Mouse (Mus musculus): ENCODE measurements around the gene Zswim1. TPM values are rescaled to one million over a fixed set of nuclear protein-coding genes. Genes with fewer than 3 reads are reported as not detected.

Zswim1 gene
- total and polyA plus RNA-seq, 2 experiments from 2014 or later, result 5.4 to 7.4 TPM

- Histone ChIP-seq H3K27me3 (ENCODE audit: control insufficient read depth, insufficient read depth, low read length) (no peaks in the 10 kb centered on the region), H3K36me3 (replicated peaks; ENCODE audit: control insufficient read depth, insufficient read depth, low read length) (peaks cover 32% of the 10 kb centered on the region)
- no peak for ATAC-seq (ENCODE audit: insufficient read depth, low read depth)
These were observed 22.1 kb upstream of the Zswim1 start for GRCm38 (mm10) chr2:164800252-164801004.

DNA sequence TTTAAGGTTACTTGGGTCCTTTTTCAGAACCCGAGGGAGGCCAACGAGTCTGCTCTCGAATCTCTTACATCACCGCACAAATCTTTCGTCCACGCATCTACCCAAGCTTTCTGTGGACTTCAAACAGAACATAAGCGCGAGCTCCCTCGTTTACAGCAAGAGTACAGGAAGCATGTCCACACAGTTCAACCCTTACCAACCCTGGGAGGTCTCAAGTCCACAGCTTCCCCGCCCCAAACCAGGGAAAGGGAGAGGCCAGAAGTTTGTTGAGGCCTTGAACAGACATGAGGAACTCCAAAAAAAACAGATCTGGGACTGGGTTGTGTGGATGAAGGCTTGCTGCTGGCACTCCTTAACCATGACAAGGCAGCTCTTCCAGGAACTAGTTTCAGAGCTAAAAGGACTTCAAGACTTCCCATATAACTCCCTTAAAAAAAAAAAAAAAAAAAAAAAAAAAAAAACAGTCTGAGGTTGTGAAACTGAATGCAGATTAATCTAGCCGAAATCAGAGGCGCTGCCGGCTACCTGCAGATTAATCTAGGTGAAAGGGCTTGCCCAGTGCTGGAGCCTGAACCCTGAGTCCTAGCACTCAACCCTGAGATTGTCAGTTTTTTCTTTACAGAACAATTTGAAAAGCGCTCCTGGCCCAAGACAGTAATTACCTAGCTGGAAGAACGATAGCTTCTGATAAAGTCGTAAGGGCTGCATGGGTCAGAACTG is 19.1 kb upstream of the Zswim1 start:
- TF ChIP-seq CTCF (IDR thresholded peaks at IDR 0.05; ENCODE audit: low read depth) (no peak), EP300 (IDR thresholded peaks at IDR 0.05; ENCODE audit: low read depth) (no peak)
- Histone ChIP-seq H3K27me3 (ENCODE audit: control insufficient read depth, insufficient read depth, low read length) (no peaks in the 10 kb centered on the region), H3K9ac (replicated peaks; ENCODE audit: low read depth, low read length) (peak overlapping the region; percentile 82; the same call in 1 of the 2 replicates), H3K27ac (ENCODE audit: low read depth) (no peak overlapping the region), H3K4me2 (ENCODE audit: low read depth, low read length) (peak overlapping the region; percentile 67; the same call in 1 of the 2 replicates), H3K9me3 (replicated peaks; ENCODE audit: control insufficient read depth, low read length) (no peaks in the 10 kb centered on the region), H3K4me1 (ENCODE audit: control insufficient read depth, insufficient read depth) (peaks cover 18% of the 10 kb centered on the region), H3K4me3 (ENCODE audit: low read depth, low read length) (peak overlapping the region; percentile 81; the same call in 1 of the 2 replicates), H3K36me3 (replicated peaks; ENCODE audit: control insufficient read depth, insufficient read depth, low read length) (peaks cover 10% of the 10 kb centered on the region)
- no peak for ATAC-seq (ENCODE audit: insufficient read depth, low read depth)
- WGBS, result 82% methylated on average over 16 of the region's 16 CpGs
- DNase-seq (ENCODE audit: low spot score), result no peak

More at GRCm38 (mm10) chr2:164800252-164801004, 22.1 kb upstream of the Zswim1 start:
- Histone ChIP-seq H3K4me3 (ENCODE audit: low read depth, low read length) (no peak overlapping the region), H3K9me3 (replicated peaks; ENCODE audit: control insufficient read depth, low read length) (no peaks in the 10 kb centered on the region), H3K4me2 (ENCODE audit: low read depth, low read length) (no peak overlapping the region), H3K9ac (replicated peaks; ENCODE audit: low read depth, low read length) (no peak overlapping the region), H3K4me1 (ENCODE audit: control insufficient read depth, insufficient read depth) (peaks cover 10% of the 10 kb centered on the region), H3K27ac (ENCODE audit: low read depth) (no peak overlapping the region)
- 78% methylated on average over 13 of the region's 13 CpGs for WGBS
- TF ChIP-seq EP300 (IDR thresholded peaks at IDR 0.05; ENCODE audit: low read depth) (no peak), CTCF (IDR thresholded peaks at IDR 0.05; ENCODE audit: low read depth) (no peak)
- DNase-seq (ENCODE audit: low spot score), result no peak

DNA sequence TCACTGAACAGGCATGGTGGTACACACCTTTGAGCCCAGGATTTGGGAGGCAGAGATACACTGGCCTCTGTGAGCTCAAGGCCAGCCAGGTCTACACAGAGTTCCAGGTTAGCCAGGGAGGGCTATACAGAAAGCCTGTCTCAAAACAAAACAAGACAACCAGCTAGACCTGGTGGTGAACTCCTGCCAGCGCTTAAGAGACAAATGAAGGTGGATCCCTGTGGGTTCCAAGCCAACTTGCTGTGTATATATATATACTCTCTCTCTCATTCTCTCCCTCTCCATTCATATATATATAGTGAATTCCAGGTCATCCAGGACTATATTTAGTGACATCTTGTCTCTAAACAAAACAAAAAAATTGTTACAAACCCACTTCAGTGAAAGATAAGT is 18.6 kb upstream of the Zswim1 start:
- DNase-seq (ENCODE audit: low spot score) (no peak), ATAC-seq (ENCODE audit: insufficient read depth, low read depth) (no peak)
- WGBS, result 36% methylated on average over 1 of the region's 1 CpGs
- Histone ChIP-seq H3K9ac (replicated peaks; ENCODE audit: low read depth, low read length) (peak overlapping the region; percentile 82), H3K4me1 (ENCODE audit: control insufficient read depth, insufficient read depth) (peaks cover 18% of the 10 kb centered on the region), H3K36me3 (replicated peaks; ENCODE audit: control insufficient read depth, insufficient read depth, low read length) (peaks cover 9% of the 10 kb centered on the region), H3K27ac (ENCODE audit: low read depth) (peak overlapping the region; percentile 85), H3K9me3 (replicated peaks; ENCODE audit: control insufficient read depth, low read length) (no peaks in the 10 kb centered on the region), H3K4me2 (ENCODE audit: low read depth, low read length) (peak overlapping the region; percentile 67), H3K27me3 (ENCODE audit: control insufficient read depth, insufficient read depth, low read length) (no peaks in the 10 kb centered on the region), H3K4me3 (ENCODE audit: low read depth, low read length) (peak overlapping the region; percentile 81)
- TF ChIP-seq CTCF (IDR thresholded peaks at IDR 0.05; ENCODE audit: low read depth) (no peak), EP300 (IDR thresholded peaks at IDR 0.05; ENCODE audit: low read depth) (no peak)

DNA sequence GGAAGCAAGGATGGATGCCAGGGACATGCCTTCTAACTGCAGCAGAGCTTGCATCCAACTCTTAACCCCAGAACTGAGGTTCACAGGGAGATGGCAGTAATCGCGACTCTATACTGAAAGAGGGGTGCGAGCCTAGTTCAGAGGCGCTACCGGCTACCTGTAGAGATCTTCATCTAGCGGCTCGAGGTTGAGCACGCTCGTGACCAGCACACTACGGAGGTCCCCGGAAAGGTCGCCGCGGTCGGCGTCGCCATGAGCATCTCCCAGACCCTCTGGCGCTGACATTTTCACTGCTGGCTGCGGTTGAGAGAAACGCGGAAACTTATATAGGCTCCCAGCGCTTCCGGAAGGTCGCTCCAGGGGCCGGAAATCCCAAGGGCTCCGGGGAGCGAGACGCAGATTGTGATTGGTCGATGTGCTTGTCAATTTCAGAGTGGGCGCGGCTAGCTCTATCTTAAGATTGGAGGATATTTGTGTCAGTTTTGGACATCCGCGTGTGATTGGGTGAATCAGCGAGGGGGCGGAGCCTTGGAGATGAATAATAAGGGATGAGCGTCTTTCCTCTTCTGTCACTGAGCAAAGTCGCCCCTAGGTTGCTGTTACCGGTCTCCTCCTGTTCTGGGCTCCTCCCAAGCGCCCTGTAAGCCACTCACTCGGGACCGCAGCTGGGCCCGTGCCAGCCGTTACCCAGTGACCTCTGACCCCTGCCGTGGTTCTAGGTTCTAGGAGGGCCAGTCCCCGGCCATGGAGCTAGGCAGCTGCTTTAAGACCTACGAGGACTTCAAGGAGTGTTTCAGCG is 17.8 kb upstream of the Zswim1 start, which contains the start of the genes Acot8 and Zswim3:
Acot8 (minus strand) TSS at position 350 of the 799 bp plus-strand sequence.
Zswim3 (plus strand) TSS at position 566 of the 799 bp plus-strand sequence.
- H3K9me3 ChIP-seq (replicated peaks; ENCODE audit: control insufficient read depth, low read length), result no peaks in the 10 kb centered on the region
- under 1% methylated on average over 47 of the region's 47 CpGs for WGBS
- ATAC-seq (ENCODE audit: insufficient read depth, low read depth) (peak; percentile 96), DNase-seq (ENCODE audit: low spot score) (peak; percentile 99)
- no peaks in the 10 kb centered on the region for H3K27me3 ChIP-seq (ENCODE audit: control insufficient read depth, insufficient read depth, low read length)
- peak within 1 kb of the TSS; percentile 86 for H3K27ac ChIP-seq (ENCODE audit: low read depth)
- H3K9ac ChIP-seq (replicated peaks; ENCODE audit: low read depth, low read length), result peak within 1 kb of the TSS; percentile 82
- H3K4me3 ChIP-seq (ENCODE audit: low read depth, low read length), result peak within 1 kb of the TSS; percentile 81
- H3K36me3 ChIP-seq (replicated peaks; ENCODE audit: control insufficient read depth, insufficient read depth, low read length), result peaks cover 7% of the 10 kb centered on the region
- peaks cover 18% of the 10 kb centered on the region for H3K4me1 ChIP-seq (ENCODE audit: control insufficient read depth, insufficient read depth)
- peak within 1 kb of the TSS; percentile 78 for H3K4me2 ChIP-seq (ENCODE audit: low read depth, low read length)
- peak; percentile 83 for TF ChIP-seq EP300 (IDR thresholded peaks at IDR 0.05; ENCODE audit: low read depth)
- TF ChIP-seq CTCF (IDR thresholded peaks at IDR 0.05; ENCODE audit: low read depth), result no peak

- Histone ChIP-seq H3K36me3 (replicated peaks; ENCODE audit: control insufficient read depth, insufficient read depth, low read length) (peaks cover 5% of the 10 kb centered on the region; the same call in 1 of the 2 replicates), H3K4me1 (ENCODE audit: control insufficient read depth, insufficient read depth) (peaks cover 18% of the 10 kb centered on the region), H3K27me3 (ENCODE audit: control insufficient read depth, insufficient read depth, low read length) (no peaks in the 10 kb centered on the region), H3K4me2 (ENCODE audit: low read depth, low read length) (peak overlapping the region; percentile 78), H3K9me3 (replicated peaks; ENCODE audit: control insufficient read depth, low read length) (no peaks in the 10 kb centered on the region), H3K4me3 (ENCODE audit: low read depth, low read length) (peak overlapping the region; percentile 81), H3K9ac (replicated peaks; ENCODE audit: low read depth, low read length) (peak overlapping the region; percentile 61), H3K27ac (ENCODE audit: low read depth) (peak overlapping the region; percentile 86)
- 2% methylated on average over 21 of the region's 21 CpGs for WGBS
- TF ChIP-seq CTCF (IDR thresholded peaks at IDR 0.05; ENCODE audit: low read depth), result no peak
- TF ChIP-seq EP300 (IDR thresholded peaks at IDR 0.05; ENCODE audit: low read depth), result no peak
- DNase-seq (ENCODE audit: low spot score) (no peak), ATAC-seq (ENCODE audit: insufficient read depth, low read depth) (peak; percentile 39)
These were observed 17.2 kb upstream of the Zswim1 start for GRCm38 (mm10) chr2:164805332-164805718.
